Mouse (Mus musculus) cerebellum, adult 2 months (tissue): ENCODE measurements around the gene Tmem179b.

ENCODE experiments used
- CTCF ChIP-seq: fragments of 200-500 bp; IDR thresholded peaks from 2 replicates; pipeline ENCODE4 v1.5.1; 2011; ENCODE audit warnings: low read depth, mild to moderate bottlenecking, control low read depth, low read length, moderate library complexity, borderline replicate concordance; ENCODE audit not compliant: insufficient read depth
- POLR2A ChIP-seq: fragments of 200-500 bp; IDR thresholded peaks from 2 replicates; pipeline ENCODE4 v1.6.1; 2011; ENCODE audit warnings: low read length, control low read depth, borderline replicate concordance; ENCODE audit not compliant: insufficient read depth

GRCm38 (mm10) chr19:8758899-8759298 is 15.4 kb downstream of the Tmem179b start:
- TF ChIP-seq POLR2A (no peak), CTCF (no peak)
